16 mouse cellular contexts compared by ENCODE assay signal in the genomic region with DNA sequence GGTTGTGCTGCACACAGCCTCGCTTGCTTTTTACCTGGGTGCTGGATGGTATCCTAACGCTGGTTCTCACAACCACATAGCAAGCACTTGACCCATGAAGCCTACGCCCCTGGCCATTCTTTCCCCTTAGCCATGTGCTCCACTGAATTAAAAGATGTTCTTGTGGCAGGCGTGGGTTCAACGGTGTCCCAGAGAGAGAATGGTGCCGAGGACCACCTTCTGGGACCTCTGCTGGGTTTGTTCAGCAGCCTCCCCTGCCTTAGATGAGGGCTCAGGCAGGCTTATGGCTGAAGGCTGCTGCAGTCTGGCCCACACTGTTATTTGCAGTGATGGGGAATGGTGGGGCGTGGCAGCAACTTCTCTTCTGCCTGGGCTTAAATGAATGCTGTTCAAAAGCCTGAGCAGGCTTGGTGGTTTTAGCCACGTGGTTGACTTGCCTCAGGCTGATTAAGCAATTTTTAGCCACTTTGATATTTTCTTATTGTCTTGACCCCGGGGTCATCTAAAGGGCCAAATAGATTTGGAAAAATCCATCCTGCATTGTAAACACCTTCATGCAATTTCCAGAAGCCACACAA.
DNase-seq lines count a peak whose midpoint lies in the region; ATAC-seq lines count a peak whose summit lies in the region.
"Had no signal": no experiment of that assay in that cellular context is flagged by ENCODE, and none has a peak within 500 bp of the region (broad histone marks: within the 10 kb centered on the region; RNA-seq: fewer than 3 reads in every experiment).

No protein-coding gene starts in this region.

- ATAC-seq in megakaryocyte progenitor cell, adult 5-6 weeks (replicated peaks; ENCODE audit: poor library complexity), result peak; percentile 42; the same call in 1 of the 2 replicates
- ATAC-seq: activated CD4-positive, CD25-positive, alpha-beta regulatory T cell, adult 4 months; forebrain, embryonic 14.5 days; intestine, embryonic 15.5 days had no signal

- intact Hi-C loops in heart, postnatal 14 days (cut with DNase I), result no loop called here
- intact Hi-C loops in left cerebral cortex, postnatal 25 days (cut with DNase I), result no loop called here

- DNase-seq in heart, adult 11 months, result peak; percentile 75
- no peak for DNase-seq in heart, postnatal 14 days
- peak; percentile 48 for DNase-seq in 416B (ENCODE audit: low read depth)
- peak; percentile 31 for DNase-seq in R1 (ENCODE audit: low read depth, low spot score)
- DNase-seq in embryo, embryonic 11 days, result no peak
- DNase-seq in left cerebral cortex, postnatal 25 days (ENCODE audit: low spot score in 2 of 2), result no peak
- DNase-seq: adrenal gland, postnatal 14 days; cerebellum, adult 11-12 months; cerebellum, adult 9-11 months; gastrocnemius, adult 2 months; gastrocnemius, postnatal 25 days; heart, postnatal 4 days had no signal

Comparison
In these comparisons a context has a peak if more than half of its experiments do, and no peak if none do; other contexts are left out.
1. DNase-seq: peak in heart, adult 11 months (single experiment), 416B (single experiment) and R1 (single experiment); none in heart, postnatal 14 days (0 of 2), embryo, embryonic 11 days (single experiment) and left cerebral cortex, postnatal 25 days (0 of 2).